Mouse (Mus musculus) mouse trophoblast stem cell (cell line): ENCODE results near the gene Intu.

Experiments
- in situ Hi-C, 2 experiments: fragments of 300-500 bp; cut with MseI, MboI; formaldehyde crosslinking; loops; 2 replicates in 1 of 2; 3 replicates in 1 of 2; pipeline ENCODE4 v1.15.1; 2025

Intu gene

DNA sequence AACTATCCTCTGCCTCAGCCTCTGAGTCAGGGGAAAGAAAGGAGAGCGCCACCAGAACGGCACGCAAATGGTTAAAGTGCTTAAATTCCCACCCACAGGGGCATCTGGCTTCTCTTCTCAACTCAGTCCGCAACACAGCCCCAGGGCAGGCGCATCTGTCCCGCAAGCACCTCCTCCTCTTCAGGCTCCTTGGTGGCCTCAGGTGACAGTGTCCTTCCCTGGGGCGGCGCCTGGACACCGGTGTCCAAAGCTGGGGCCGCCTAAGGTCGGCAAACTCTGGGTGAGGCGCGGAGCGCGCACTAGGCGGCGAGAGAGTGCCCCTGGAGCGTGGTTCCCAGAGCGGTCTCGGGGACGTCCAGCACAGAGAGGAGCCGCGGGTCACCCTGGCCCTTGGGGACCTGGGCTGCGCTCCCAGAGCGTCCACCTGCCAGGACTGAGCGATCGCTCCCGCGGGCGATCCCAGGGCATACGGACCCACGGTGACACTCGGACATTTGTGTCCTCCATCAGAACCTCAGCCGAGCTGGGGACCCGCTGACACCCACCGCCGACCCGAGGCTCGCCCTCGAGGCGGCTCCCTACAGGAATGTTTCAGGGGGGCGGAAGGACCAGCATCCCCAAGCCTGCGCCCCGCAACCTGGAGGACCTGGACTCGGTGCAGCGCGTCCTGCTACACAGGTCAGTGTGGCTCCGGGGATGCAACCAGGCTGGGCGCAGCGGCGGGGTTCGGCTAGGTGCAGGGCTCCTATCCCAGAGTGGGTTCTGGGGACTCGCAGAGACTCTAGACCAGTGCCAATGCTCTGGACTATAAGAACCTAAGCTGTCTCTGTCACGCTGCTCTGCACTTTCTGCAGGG, at the start of gene Intu:
Gene Intu, plus strand, starts transcription at position 1 of the 856 bp plus-strand sequence.
- in situ Hi-C loops = no loop called here

DNA sequence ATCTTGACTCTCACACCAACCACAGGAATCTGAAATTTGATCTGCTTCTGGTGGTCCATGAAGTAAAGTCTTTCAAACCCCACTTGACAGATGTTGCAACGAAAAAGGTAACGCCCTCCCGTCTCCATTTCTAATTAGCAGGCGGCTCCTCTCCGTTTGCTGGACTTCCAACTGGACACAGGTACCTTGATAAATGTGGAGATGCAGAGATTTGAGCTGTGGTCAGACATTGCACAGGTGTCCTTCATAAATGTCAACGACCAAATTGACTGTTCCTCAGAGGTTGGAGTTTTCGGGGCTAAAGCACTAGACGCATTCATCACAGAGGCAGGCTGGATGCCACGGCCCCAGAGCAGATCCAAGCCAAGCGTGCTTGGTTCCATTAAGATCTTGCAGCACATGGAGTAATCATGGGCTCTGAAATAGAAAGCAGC, 47.8 kb upstream of the Intu start:
- in situ Hi-C loops = no loop called here

DNA sequence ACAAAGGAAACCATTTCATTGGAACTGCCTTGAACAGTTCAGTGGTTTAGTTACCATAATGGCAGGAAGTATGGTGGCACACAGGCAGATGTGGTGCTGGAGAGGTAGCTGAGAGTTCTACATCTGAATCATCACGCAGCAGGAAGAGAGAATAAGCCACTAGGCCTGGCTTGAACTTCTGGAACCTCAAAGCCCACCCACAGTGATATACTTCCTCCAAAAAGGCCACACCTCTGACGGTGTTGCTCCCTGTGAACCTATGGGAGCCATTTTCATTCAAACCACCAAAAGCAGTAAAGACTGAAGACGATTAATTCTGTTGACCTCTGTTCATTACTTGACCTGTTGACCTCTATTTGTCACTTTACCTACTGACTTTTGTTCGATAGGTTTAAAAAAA, 43.7 kb upstream of the Intu start:
- in situ Hi-C loops = no loop called here

DNA sequence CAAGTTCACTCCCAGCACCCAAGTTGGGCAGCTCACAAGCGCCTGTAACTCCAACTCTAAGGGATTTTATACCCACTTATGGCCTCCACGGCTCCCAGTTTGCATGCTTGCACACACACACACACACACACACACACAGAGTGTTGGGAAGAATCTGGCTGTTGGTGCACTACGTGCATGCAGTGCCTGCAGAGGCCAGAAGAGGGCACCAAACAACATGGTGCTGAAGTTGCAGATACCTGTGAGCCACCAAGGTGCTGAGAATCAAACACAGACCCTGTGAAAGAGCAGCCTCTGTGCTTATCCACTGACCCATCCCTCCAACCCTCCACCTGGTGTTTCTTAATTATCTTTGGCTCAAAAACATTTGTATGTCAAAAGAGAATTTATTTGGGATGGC, 39.3 kb upstream of the Intu start:
- in situ Hi-C loops = no loop called here

DNA sequence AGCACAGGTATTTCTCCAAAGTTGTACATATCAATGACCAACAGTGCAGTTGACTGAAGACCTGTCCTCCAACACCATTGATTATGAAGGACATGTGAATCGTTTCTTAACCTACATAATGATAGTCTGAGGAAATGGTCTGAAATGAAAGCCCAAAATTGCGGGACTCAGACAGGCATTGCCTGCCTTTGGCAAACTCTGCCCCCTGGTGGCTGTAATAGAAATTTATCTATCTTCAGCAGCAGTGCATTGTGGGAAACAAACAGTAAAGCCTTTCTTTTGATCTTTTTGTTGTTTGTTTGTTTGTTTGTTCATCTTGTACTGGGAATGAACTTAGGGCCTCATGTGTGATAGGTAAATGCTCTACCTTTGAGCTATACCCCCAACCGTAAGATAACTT, 32.2 kb upstream of the Intu start:
- in situ Hi-C loops = no loop called here

DNA sequence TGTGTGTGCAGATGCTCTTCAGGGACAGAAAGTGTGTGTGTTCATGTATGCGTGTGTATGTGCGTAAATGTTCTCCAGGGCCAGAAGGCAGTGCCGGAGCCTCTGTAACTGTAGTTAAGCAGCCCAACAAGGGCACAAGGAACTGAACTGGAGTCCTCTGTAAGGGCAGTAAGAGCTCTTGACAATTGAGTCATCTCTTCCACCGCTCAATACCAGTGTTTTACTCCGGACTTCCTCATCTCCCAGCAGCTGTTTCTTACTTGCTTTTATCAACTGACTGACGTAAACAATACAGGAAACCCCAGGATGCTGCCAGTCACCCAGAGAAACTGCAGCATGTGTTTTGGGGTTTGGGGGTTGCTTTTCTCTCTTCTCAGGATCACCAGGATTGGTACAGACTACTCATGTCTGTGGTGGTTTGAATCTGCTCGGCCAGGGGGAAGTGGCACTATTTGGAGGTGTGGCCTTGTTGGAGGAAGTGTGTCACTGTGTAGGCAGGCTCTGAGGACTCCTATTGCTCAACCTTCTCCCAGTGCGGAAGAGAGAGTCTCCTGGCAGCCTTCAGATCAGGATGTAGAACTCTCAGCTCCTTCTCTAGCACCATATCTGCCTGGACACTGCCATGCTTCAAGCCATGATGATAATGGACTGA, 30.8 kb upstream of the Intu start:
- in situ Hi-C loops = no loop called here

DNA sequence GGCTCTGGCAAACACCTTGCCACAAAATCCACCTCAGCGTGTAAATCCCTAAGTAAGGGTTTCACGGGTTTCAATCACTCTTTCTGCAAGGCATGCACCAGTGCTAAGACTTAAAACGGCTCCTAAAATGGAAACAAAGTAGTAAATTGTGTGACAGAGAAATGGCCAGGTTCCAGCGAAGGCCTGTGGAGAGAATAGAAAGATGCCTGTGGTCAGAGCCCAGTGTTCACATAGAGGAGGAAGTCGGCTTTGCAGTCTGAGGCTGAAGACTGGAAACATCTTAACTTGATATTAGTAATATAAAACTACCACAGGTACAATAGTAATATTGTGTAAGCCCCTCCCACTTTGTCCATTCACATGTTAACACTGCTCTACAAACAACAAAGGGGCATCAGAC, 26.7 kb upstream of the Intu start:
- in situ Hi-C loops = no loop called here

DNA sequence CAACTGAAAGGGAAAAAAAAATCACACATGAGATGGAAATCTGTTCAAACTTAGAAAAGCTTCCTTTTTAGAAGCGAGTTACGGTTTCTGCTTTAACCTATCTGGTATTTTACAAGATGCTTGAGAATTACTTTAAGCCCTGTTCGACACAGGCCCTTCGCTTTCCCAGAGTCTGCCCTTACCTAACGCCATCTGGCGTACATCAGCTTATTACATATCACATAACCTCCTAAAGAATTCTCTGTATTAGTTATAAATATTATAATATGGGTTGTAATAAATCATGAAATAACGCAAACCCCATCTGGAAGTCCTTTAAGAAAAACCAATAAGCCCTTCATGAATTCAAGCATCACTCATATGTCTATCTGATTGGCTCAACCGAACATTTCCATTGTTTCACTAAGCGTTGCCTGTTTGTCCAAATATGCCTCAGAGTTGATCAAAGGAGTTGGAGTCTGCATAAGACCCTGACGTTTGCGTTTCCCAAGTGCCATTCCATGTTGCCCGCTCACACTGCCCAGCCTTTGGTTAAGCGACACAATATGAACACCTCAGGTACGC, 25.6 kb upstream of the Intu start:
- in situ Hi-C loops = no loop called here

DNA sequence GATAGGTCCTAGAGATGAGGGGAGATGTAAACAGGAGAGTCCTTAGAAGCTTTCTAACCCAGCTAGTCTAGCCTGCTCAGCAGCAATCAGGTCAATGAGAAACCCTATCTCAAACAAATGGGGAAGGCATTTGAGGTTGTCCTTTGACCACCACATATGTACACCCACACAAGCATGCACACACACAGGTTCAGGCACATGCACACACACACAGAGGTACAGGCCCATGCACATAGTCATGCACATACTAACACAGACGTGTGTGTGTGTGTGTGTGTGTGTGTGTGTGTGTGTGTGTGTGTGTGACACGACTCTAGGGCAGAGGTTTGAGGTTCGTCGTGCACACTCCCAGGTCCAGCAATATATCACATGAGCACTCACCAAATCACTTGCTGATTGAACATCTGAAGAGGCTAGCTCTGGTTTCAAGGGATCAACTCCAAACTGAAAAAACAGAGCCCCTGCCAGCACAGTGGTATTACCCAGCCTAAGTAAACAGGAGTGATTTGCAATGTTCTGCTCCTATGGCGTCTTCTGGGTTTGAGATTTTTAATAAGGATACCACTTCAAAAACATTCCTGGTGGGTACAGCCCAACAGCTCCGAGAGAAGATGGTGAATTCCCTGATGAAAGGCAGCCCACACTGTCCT, 22.0 kb upstream of the Intu start:
- in situ Hi-C loops = no loop called here

DNA sequence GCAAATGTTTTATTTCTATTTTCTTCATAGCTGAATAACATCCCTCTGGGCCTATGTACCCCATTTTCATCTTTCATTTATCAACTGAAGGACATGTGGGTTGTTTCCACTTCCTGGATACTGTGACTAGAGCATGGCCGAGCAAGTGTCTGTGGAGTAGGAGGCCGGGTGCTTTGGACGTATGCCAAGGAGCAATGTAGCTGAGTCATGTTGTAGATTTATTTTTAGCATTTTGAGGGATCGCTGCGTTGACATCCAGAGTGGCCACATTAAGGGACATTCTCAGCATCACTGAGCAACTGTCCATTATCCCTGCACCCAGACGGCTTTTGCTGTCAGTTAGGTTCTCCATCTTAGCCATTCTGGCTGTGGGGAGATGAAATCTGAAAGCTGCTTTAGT, 20.5 kb upstream of the Intu start:
- in situ Hi-C loops = no loop called here

DNA sequence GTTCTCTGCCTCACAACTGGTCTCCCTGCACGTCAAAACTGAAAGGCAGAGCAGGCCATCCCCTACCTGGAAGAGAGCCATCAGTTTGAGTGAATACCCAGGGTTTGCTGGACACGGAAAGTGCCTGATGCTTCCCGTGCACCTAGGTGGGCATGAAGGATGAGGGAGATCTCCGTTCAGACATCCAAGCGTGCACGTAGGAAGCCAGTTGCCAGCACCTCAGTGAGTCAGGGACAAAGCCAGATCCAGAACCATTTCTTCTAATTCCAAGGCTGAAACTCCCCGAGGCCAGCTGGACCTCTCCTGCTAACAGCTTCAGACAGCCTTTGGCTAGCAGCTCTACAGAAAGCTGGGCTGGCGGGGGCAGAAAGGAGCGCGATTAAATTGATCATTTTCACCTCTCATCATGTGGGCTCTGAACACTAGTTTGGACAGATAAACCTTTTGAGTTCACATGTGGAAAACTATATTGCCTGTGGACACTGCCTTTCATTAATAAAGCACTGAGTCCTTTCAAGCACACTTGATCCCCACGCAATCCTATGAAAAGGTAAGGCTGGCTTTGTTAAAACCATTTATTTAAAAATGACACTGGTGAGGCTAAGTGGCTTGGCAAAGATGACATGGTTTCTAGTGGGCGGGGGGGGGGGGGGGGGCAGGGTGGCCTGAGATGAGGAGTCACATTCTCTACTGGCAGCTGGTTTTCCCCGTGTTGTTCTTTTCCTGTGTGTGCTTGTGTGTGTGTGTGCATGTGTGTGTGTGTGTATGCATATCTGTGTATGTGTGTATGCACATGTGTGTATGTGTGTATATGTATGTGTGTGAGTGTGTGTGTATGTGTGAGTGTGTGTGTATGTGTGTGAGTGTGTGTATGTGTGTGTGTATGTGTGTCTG, 17.9 kb upstream of the Intu start:
- in situ Hi-C loops = no loop called here

DNA sequence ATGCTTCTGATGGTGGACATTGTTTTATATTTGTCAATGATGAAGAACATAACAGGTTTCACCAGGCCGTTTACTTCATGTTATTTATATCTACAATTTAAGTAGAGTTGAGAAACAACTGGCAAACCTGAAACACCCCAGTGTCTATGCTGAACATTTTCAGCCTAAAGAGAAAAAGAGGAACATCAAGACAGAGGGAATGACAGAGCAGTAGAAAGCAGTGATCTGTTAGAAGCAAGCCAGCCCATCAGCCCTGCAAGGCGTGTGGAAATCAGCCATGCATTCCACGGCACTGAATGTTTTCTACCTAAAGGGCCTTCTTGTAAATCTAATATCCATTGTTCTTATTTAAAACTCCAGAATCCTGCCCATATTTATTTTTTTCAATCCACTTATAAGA, 12.8 kb upstream of the Intu start:
- in situ Hi-C loops = no loop called here

DNA sequence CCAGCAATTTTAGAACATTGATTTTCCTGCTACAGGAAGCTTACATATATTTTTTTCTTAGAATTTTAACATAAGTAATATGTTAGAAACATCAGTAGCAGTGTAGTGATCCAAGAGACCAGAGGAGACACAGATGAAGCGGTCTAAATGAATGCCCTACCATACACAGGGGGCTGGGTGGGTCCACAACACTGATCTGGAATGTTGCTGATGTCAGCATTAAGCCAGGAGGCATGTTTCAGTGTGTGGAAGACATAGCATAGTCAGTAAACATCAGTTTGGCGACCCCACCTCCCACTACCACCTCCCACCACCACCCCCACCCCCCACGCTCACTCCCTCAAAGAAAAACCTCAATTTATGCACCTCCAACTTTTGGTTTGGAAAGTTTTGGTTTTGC, 11.5 kb upstream of the Intu start:
- in situ Hi-C loops = no loop called here

DNA sequence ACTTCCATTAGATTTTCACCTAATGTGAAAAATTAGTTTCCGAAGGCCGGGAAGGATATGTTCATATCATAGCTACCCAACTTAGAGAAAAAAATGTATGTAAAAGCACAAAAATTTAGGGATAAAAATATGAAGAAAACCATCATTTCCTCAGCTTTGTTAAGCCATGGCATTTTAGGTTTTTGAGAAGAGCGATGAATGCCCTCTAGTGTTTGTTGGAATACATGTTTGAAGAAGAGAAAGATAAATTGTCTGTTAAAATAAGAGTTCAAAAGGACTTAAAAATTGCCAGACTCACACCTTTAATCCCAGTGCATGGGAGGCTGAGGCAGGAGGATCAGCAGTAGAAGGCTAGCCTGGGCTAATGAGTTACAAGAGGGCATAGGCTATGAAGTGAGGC, 10.5 kb upstream of the Intu start:
- in situ Hi-C loops = no loop called here

DNA sequence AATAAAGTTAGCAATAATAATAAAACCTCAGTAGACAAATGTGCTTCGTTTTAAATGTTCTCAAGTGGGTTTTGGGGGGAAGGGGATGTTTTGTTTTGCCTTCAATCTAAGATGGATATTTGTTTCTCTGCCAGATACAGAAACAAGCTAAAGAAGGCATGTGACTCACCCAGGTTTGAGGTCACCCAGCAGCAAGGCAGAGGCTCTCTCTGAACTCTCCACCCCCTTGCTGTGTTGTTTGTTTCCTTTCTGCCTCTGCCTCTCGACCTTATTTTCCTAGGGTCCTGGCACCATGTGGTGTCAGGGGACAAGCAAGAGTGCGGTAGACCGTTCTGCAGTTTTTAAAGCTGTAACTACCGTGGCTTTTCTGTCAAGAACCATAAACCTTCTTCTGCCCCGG, 8.6 kb upstream of the Intu start:
- in situ Hi-C loops = no loop called here

DNA sequence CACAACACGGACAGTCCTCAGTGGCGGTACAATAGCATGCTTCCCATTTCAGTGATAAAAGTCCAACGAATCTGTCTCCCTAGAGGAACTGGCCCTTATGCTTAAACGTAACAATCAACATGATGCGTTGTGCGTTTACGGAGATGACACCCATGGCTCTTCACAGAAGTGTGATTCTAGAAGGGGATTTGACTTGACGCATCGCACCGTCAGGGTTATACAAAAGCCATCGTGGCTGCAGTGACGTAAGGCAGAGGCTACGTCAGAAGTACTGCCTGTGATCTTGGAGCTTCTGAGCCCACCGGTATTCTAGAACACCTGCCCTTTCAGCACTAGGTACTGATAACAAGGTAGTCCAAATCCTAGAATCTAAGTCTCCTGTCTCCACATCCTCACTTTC, 8.2 kb upstream of the Intu start:
- in situ Hi-C loops = no loop called here

DNA sequence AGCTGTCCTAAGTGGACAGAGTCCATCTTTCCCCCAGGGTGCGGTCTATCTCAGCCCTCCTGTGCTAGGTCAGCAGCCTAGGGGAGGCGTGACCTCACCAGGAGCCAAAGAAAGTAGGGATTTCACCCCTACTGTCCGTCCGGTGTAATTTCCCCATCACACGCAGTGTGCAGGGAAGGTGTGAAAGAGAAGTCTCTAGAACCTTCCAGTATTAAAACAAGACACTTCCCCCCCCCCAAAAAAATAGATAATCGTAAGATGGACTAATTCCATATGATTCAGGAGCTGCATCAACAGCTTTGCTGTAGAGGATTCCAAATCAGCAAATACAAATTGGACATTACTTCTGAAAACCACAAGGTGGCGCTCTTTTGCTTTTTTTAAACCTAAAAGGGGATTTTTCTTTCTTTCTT, 7.7 kb upstream of the Intu start:
- in situ Hi-C loops = no loop called here

DNA sequence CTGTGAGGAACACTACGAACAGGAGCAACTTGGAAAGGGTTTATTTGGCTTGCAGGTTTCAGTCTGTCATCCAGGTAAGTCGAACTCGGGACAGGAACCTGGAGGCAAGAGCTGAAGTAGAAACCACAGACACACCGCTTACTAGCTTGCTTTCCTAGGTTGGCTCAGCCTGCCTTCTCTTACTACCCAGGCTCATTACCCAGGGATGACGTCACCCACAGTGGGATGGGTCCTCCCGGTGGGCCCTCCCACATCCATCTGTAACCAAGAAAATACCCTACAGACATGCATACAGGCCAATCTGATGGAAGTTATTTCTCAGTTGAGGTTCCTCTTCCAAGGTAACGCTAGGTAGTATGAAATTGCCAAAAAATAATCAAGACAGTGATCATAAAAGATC, 6.2 kb upstream of the Intu start:
- in situ Hi-C loops = no loop called here

DNA sequence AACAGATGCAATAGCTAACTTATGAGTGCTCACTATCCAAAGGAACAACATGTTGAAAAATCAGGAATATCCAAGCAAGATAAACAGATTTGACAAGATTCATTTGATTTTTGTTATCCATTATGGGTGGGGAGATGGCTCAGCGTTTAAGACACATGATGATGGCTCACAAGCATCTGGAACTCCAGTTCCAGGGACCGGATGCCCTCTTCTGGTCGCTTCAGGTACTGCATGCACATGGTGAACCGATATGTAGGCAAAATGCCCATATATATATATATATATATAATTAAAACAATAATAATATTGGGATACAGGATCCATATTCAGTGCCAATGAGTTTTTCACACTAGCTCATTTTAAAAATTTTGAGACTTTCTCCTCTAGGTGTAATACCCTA, 5.7 kb upstream of the Intu start:
- in situ Hi-C loops = no loop called here

DNA sequence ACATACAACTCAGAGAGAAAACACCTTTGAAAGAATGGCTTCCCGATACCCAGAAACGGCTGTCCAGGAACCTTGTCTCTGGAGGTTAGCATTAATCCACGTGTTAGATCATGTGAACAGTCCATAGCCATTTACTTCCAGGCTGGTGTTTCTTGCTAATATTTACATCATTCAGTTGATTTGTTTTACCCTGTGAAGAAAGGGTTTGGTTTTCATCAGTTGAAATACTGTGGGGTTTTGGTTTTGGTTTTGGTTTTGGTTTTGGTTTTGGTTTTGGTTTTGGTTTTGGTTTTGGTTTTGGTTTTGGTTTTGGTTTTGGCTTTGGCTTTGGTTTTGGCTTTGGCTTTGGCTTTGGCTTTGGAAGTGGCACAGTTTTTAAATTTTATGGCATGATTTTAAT, 5.0 kb upstream of the Intu start:
- in situ Hi-C loops = no loop called here

DNA sequence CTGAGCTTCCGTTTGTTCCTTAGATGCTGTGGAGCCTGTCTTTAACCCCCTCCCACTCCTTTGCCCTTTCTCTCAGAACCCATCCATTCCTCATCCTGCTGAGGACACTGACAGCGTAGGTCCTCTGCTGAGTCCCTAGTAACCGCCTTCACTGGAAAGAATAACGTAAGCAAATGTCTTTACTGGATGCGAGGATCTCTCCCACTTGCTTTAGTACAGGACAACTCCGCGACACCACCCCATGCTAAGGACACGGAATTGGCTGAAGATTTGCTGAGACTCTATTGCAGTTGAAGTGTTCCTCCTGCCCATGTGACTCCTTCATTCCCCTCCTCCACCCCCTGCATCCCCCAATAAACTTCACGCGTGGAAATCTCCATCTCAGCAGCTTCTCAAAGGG, 3.9 kb upstream of the Intu start:
- in situ Hi-C loops = no loop called here
